Mouse (Mus musculus): ENCODE data around the gene Cpm.

Gene Cpm

GRCm38 (mm10) chr10:117652930-117653778 is 23.9 kb downstream of the Cpm start:
- in situ Hi-C loops (cut with MboI; ENCODE audit: low pct_unique_long_range_greater_than_20kb in 1 of 2, low sequenced_read_pairs in 2 of 2, unreplicated experiment in 1 of 2): no loop called here

GRCm38 (mm10) chr10:117653779-117654173 is 24.5 kb downstream of the Cpm start:
- in situ Hi-C loops (cut with MboI; ENCODE audit: low pct_unique_long_range_greater_than_20kb in 1 of 2, low sequenced_read_pairs in 2 of 2, unreplicated experiment in 1 of 2): no loop called here

- in situ Hi-C loops (cut with MboI; ENCODE audit: low pct_unique_long_range_greater_than_20kb in 1 of 2, low sequenced_read_pairs in 2 of 2, unreplicated experiment in 1 of 2): no loop called here
Measured at GRCm38 (mm10) chr10:117654576-117655123, 25.4 kb downstream of the Cpm start.

GRCm38 (mm10) chr10:117655460-117655859 is 26.2 kb downstream of the Cpm start:
- in situ Hi-C loops (cut with MboI; ENCODE audit: low pct_unique_long_range_greater_than_20kb in 1 of 2, low sequenced_read_pairs in 2 of 2, unreplicated experiment in 1 of 2): no loop called here

GRCm38 (mm10) chr10:117655908-117656661 is 26.8 kb downstream of the Cpm start:
- in situ Hi-C loops (cut with MboI; ENCODE audit: low pct_unique_long_range_greater_than_20kb in 1 of 2, low sequenced_read_pairs in 2 of 2, unreplicated experiment in 1 of 2): no loop called here

GRCm38 (mm10) chr10:117656662-117656962 is 27.3 kb downstream of the Cpm start:
- in situ Hi-C loops (cut with MboI; ENCODE audit: low pct_unique_long_range_greater_than_20kb in 1 of 2, low sequenced_read_pairs in 2 of 2, unreplicated experiment in 1 of 2): no loop called here

- in situ Hi-C loops (cut with MboI; ENCODE audit: low pct_unique_long_range_greater_than_20kb in 1 of 2, low sequenced_read_pairs in 2 of 2, unreplicated experiment in 1 of 2): no loop called here
Measured at GRCm38 (mm10) chr10:117656985-117657658, 27.8 kb downstream of the Cpm start.

GRCm38 (mm10) chr10:117657659-117658306 is 28.5 kb downstream of the Cpm start:
- in situ Hi-C loops (cut with MboI; ENCODE audit: low pct_unique_long_range_greater_than_20kb in 1 of 2, low sequenced_read_pairs in 2 of 2, unreplicated experiment in 1 of 2): no loop called here

GRCm38 (mm10) chr10:117658522-117659429 is 29.5 kb downstream of the Cpm start:
- in situ Hi-C loops (cut with MboI; ENCODE audit: low pct_unique_long_range_greater_than_20kb in 1 of 2, low sequenced_read_pairs in 2 of 2, unreplicated experiment in 1 of 2): no loop called here

GRCm38 (mm10) chr10:117659430-117659813 is 30.1 kb downstream of the Cpm start:
- in situ Hi-C loops (cut with MboI; ENCODE audit: low pct_unique_long_range_greater_than_20kb in 1 of 2, low sequenced_read_pairs in 2 of 2, unreplicated experiment in 1 of 2): no loop called here

GRCm38 (mm10) chr10:117659819-117660218 is 30.5 kb downstream of the Cpm start:
- in situ Hi-C loops (cut with MboI; ENCODE audit: low pct_unique_long_range_greater_than_20kb in 1 of 2, low sequenced_read_pairs in 2 of 2, unreplicated experiment in 1 of 2): no loop called here

- in situ Hi-C loops (cut with MboI; ENCODE audit: low pct_unique_long_range_greater_than_20kb in 1 of 2, low sequenced_read_pairs in 2 of 2, unreplicated experiment in 1 of 2): no loop called here
Measured at GRCm38 (mm10) chr10:117662316-117663055, 33.2 kb downstream of the Cpm start.

GRCm38 (mm10) chr10:117663056-117663864 is 34.0 kb downstream of the Cpm start:
- in situ Hi-C loops (cut with MboI; ENCODE audit: low pct_unique_long_range_greater_than_20kb in 1 of 2, low sequenced_read_pairs in 2 of 2, unreplicated experiment in 1 of 2): no loop called here

GRCm38 (mm10) chr10:117663865-117664200 is 34.5 kb downstream of the Cpm start:
- in situ Hi-C loops (cut with MboI; ENCODE audit: low pct_unique_long_range_greater_than_20kb in 1 of 2, low sequenced_read_pairs in 2 of 2, unreplicated experiment in 1 of 2): no loop called here

GRCm38 (mm10) chr10:117664208-117664925 is 35.1 kb downstream of the Cpm start:
- in situ Hi-C loops (cut with MboI; ENCODE audit: low pct_unique_long_range_greater_than_20kb in 1 of 2, low sequenced_read_pairs in 2 of 2, unreplicated experiment in 1 of 2): no loop called here

- in situ Hi-C loops (cut with MboI; ENCODE audit: low pct_unique_long_range_greater_than_20kb in 1 of 2, low sequenced_read_pairs in 2 of 2, unreplicated experiment in 1 of 2): no loop called here
Measured at GRCm38 (mm10) chr10:117664926-117665209, 35.6 kb downstream of the Cpm start.

All from mouse embryonic stem cell (cell line).